Mouse (Mus musculus): ENCODE results near the gene Cfap44.

Gene Cfap44

GRCm38 (mm10) chr16:44505243-44505642 is 110.6 kb downstream of the Cfap44 start:
- no peak for TF ChIP-seq POU5F1 (IDR thresholded peaks at IDR 0.05; ENCODE audit: borderline replicate concordance, low read length)
- TF ChIP-seq NANOG (IDR thresholded peaks at IDR 0.05; ENCODE audit: borderline replicate concordance, low read length): no peak
- no peak for TF ChIP-seq CTCF (conservative IDR thresholded peaks at IDR 0.05; ENCODE audit: low read length)
- H3K9me3 ChIP-seq (ENCODE audit: low read length): peaks cover 14% of the 10 kb centered on the region
- 0 out of 2 replicates have a peak, but pooled peaks cover 6% of the 10 kb centered on the region for H3K27me3 ChIP-seq (ENCODE audit: insufficient read depth, low read length)
- H3K4me3 ChIP-seq (replicated peaks; ENCODE audit: low read length): no peak overlapping the region
- H3K36me3 ChIP-seq (ENCODE audit: insufficient read depth, low read length): no peaks in the 10 kb centered on the region; the same call in 1 of the 2 replicates
- H3K4me1 ChIP-seq (replicated peaks; ENCODE audit: low read depth, low read length): peaks cover 34% of the 10 kb centered on the region

GRCm38 (mm10) chr16:44507027-44507929 is 112.7 kb downstream of the Cfap44 start:
- H3K9me3 ChIP-seq (ENCODE audit: low read length): peaks cover 14% of the 10 kb centered on the region
- 0 out of 2 replicates have a peak, but pooled peaks cover 6% of the 10 kb centered on the region for H3K27me3 ChIP-seq (ENCODE audit: insufficient read depth, low read length)
- no peak overlapping the region for H3K4me3 ChIP-seq (replicated peaks; ENCODE audit: low read length)
- no peaks in the 10 kb centered on the region; the same call in 1 of the 2 replicates for H3K36me3 ChIP-seq (ENCODE audit: insufficient read depth, low read length)
- TF ChIP-seq CTCF (conservative IDR thresholded peaks at IDR 0.05; ENCODE audit: low read length): no peak
- TF ChIP-seq POU5F1 (IDR thresholded peaks at IDR 0.05; ENCODE audit: borderline replicate concordance, low read length): no peak
- TF ChIP-seq NANOG (IDR thresholded peaks at IDR 0.05; ENCODE audit: borderline replicate concordance, low read length): no peak
- H3K4me1 ChIP-seq (replicated peaks; ENCODE audit: low read depth, low read length): peaks cover 29% of the 10 kb centered on the region

GRCm38 (mm10) chr16:44508025-44508424 is 113.4 kb downstream of the Cfap44 start:
- Histone ChIP-seq H3K36me3 (ENCODE audit: insufficient read depth, low read length) (no peaks in the 10 kb centered on the region; the same call in 1 of the 2 replicates), H3K9me3 (ENCODE audit: low read length) (peaks cover 14% of the 10 kb centered on the region), H3K4me1 (replicated peaks; ENCODE audit: low read depth, low read length) (peaks cover 27% of the 10 kb centered on the region), H3K4me3 (replicated peaks; ENCODE audit: low read length) (no peak overlapping the region), H3K27me3 (ENCODE audit: insufficient read depth, low read length) (0 out of 2 replicates have a peak, but pooled peaks cover 4% of the 10 kb centered on the region)
- TF ChIP-seq CTCF (conservative IDR thresholded peaks at IDR 0.05; ENCODE audit: low read length) (no peak), POU5F1 (IDR thresholded peaks at IDR 0.05; ENCODE audit: borderline replicate concordance, low read length) (no peak), NANOG (IDR thresholded peaks at IDR 0.05; ENCODE audit: borderline replicate concordance, low read length) (no peak)

GRCm38 (mm10) chr16:44508772-44509171 is 114.2 kb downstream of the Cfap44 start:
- Histone ChIP-seq H3K27me3 (ENCODE audit: insufficient read depth, low read length) (no peaks in the 10 kb centered on the region), H3K36me3 (ENCODE audit: insufficient read depth, low read length) (no peaks in the 10 kb centered on the region), H3K4me3 (replicated peaks; ENCODE audit: low read length) (no peak overlapping the region), H3K9me3 (ENCODE audit: low read length) (peaks cover 14% of the 10 kb centered on the region), H3K4me1 (replicated peaks; ENCODE audit: low read depth, low read length) (peaks cover 31% of the 10 kb centered on the region)
- TF ChIP-seq POU5F1 (IDR thresholded peaks at IDR 0.05; ENCODE audit: borderline replicate concordance, low read length): no peak
- no peak for TF ChIP-seq NANOG (IDR thresholded peaks at IDR 0.05; ENCODE audit: borderline replicate concordance, low read length)
- no peak for TF ChIP-seq CTCF (conservative IDR thresholded peaks at IDR 0.05; ENCODE audit: low read length)

- Histone ChIP-seq H3K9me3 (ENCODE audit: low read length) (peaks cover 7% of the 10 kb centered on the region), H3K27me3 (ENCODE audit: insufficient read depth, low read length) (no peaks in the 10 kb centered on the region), H3K36me3 (ENCODE audit: insufficient read depth, low read length) (no peaks in the 10 kb centered on the region), H3K4me1 (replicated peaks; ENCODE audit: low read depth, low read length) (peaks cover 34% of the 10 kb centered on the region), H3K4me3 (replicated peaks; ENCODE audit: low read length) (no peak overlapping the region)
- TF ChIP-seq CTCF (conservative IDR thresholded peaks at IDR 0.05; ENCODE audit: low read length): no peak
- no peak for TF ChIP-seq NANOG (IDR thresholded peaks at IDR 0.05; ENCODE audit: borderline replicate concordance, low read length)
- TF ChIP-seq POU5F1 (IDR thresholded peaks at IDR 0.05; ENCODE audit: borderline replicate concordance, low read length): no peak
These were observed 115.1 kb downstream of the Cfap44 start for GRCm38 (mm10) chr16:44509458-44510344.

- peaks cover 40% of the 10 kb centered on the region for H3K4me1 ChIP-seq (replicated peaks; ENCODE audit: low read depth, low read length)
- no peaks in the 10 kb centered on the region for H3K27me3 ChIP-seq (ENCODE audit: insufficient read depth, low read length)
- no peaks in the 10 kb centered on the region for H3K9me3 ChIP-seq (ENCODE audit: low read length)
- TF ChIP-seq NANOG (IDR thresholded peaks at IDR 0.05; ENCODE audit: borderline replicate concordance, low read length) (no peak), POU5F1 (IDR thresholded peaks at IDR 0.05; ENCODE audit: borderline replicate concordance, low read length) (no peak), CTCF (conservative IDR thresholded peaks at IDR 0.05; ENCODE audit: low read length) (no peak)
- H3K4me3 ChIP-seq (replicated peaks; ENCODE audit: low read length): no peak overlapping the region
- H3K36me3 ChIP-seq (ENCODE audit: insufficient read depth, low read length): no peaks in the 10 kb centered on the region
These were observed 116.1 kb downstream of the Cfap44 start for GRCm38 (mm10) chr16:44510521-44511213.

GRCm38 (mm10) chr16:44516498-44516897 is 121.9 kb downstream of the Cfap44 start:
- no peaks in the 10 kb centered on the region for H3K36me3 ChIP-seq (ENCODE audit: insufficient read depth, low read length)

More at GRCm38 (mm10) chr16:44516498-44516897, 121.9 kb downstream of the Cfap44 start:
- Histone ChIP-seq H3K4me1 (replicated peaks; ENCODE audit: low read depth, low read length) (peaks cover 45% of the 10 kb centered on the region), H3K9me3 (ENCODE audit: low read length) (peaks cover 6% of the 10 kb centered on the region; the same call in 1 of the 2 replicates), H3K27me3 (ENCODE audit: insufficient read depth, low read length) (no peaks in the 10 kb centered on the region), H3K4me3 (replicated peaks; ENCODE audit: low read length) (peak overlapping the region; percentile 5; the same call in 1 of the 2 replicates)
- TF ChIP-seq POU5F1 (IDR thresholded peaks at IDR 0.05; ENCODE audit: borderline replicate concordance, low read length): no peak
- no peak for TF ChIP-seq CTCF (conservative IDR thresholded peaks at IDR 0.05; ENCODE audit: low read length)
- TF ChIP-seq NANOG (IDR thresholded peaks at IDR 0.05; ENCODE audit: borderline replicate concordance, low read length): no peak
